Mouse (Mus musculus): ENCODE results near the gene Hcrtr2. TPM values are rescaled to one million over a fixed set of nuclear protein-coding genes. Genes with fewer than 3 reads are reported as not detected.

The Hcrtr2 gene
- not detected in 2 replicates for polyA plus RNA-seq (2012; rRNA removed)

GRCm38 (mm10) chr9:76323756-76324155, at the start of gene Hcrtr2:
Gene Hcrtr2, minus strand, starts transcription at chr9:76323856.

GRCm38 (mm10) chr9:76213557-76213956, 110.1 kb downstream of the Hcrtr2 start, which contains the start of gene Gfral:
Gene Gfral, minus strand, starts transcription at chr9:76213657.

Other genes with a start within 250 kb of the Hcrtr2 start
- not detected in 2 replicates for gene Gfral, start 110.2 kb downstream of the Hcrtr2 start, polyA plus RNA-seq (2012; rRNA removed)
- 0.07 and 0.16 TPM in 2 replicates for gene Fam83b, start 243.3 kb upstream of the Hcrtr2 start, polyA plus RNA-seq (2012; rRNA removed)